Comparison of ENCODE assay signal across 17 mouse cellular contexts in genomic region chr19:53887822-53888221, GRCm38 (mm10). TPM values are rescaled to one million over a fixed set of nuclear protein-coding genes. Genes with fewer than 3 reads are reported as not detected.
DNase-seq lines count a peak whose midpoint lies in the region; ATAC-seq lines count a peak whose summit lies in the region.
"Had no signal": no experiment of that assay in that cellular context is flagged by ENCODE, and none has a peak within 500 bp of the region (broad histone marks: within the 10 kb centered on the region; RNA-seq: fewer than 3 reads in every experiment).

No protein-coding gene starts in this region.

- peak; percentile 75 for ATAC-seq in liver, embryonic 15.5 days (ENCODE audit: insufficient read depth)
- ATAC-seq: forebrain, embryonic 13.5 days; hindbrain, postnatal 0 days; intestine, postnatal 0 days; lung, postnatal 0 days; Patski had no signal

- WGBS in liver, embryonic 15.5 days (ENCODE audit: insufficient replicate concordance) = 12% methylated on average over 3 of the region's 3 CpGs

- H3K4me3 ChIP-seq in liver, embryonic 15.5 days (replicated peaks) = no peak overlapping the region
- H3K4me3 ChIP-seq: embryonic facial prominence, embryonic 10.5 days; forebrain, embryonic 13.5 days had no signal

- no peak overlapping the region for H3K9ac ChIP-seq in liver, embryonic 15.5 days
- H3K9ac ChIP-seq: forebrain, embryonic 13.5 days had no signal

- H3K27ac ChIP-seq in liver, embryonic 15.5 days (replicated peaks) = peak overlapping the region; percentile 75
- H3K27ac ChIP-seq: embryonic facial prominence, embryonic 10.5 days; forebrain, embryonic 13.5 days; hindbrain, postnatal 0 days had no signal

- peaks cover 73% of the 10 kb centered on the region for H3K4me1 ChIP-seq in liver, embryonic 15.5 days (replicated peaks)

- no peaks in the 10 kb centered on the region for H3K27me3 ChIP-seq in liver, embryonic 15.5 days
- H3K27me3 ChIP-seq: forebrain, embryonic 13.5 days had no signal

- 0 out of 2 replicates have a peak overlapping the region, but pooled peaks have one; percentile 11 for H3K4me2 ChIP-seq in liver, embryonic 15.5 days
- H3K4me2 ChIP-seq: forebrain, embryonic 13.5 days had no signal

- DNase-seq in thymus, postnatal 36 days = peak; percentile 18 to 22
- no peak for DNase-seq in thymus, postnatal 10 days (ENCODE audit: low spot score in 2 of 2)
- peak; percentile 64 for DNase-seq in liver
- DNase-seq in kidney, postnatal 10 days = no peak
- DNase-seq in kidney, adult 8-10 months = no peak
- no peak for DNase-seq in cerebellum, adult 9-11 months
- DNase-seq: adrenal gland, adult 8-10 months; cerebellum, postnatal 25 days; gastrocnemius, postnatal 14 days; midbrain, embryonic 14.5 days had no signal

- no peaks in the 10 kb centered on the region for H3K9me3 ChIP-seq in liver, embryonic 15.5 days (replicated peaks)
- H3K9me3 ChIP-seq: embryonic facial prominence, embryonic 10.5 days; forebrain, embryonic 13.5 days had no signal

- H3K36me3 ChIP-seq in liver, embryonic 15.5 days (replicated peaks) = no peaks in the 10 kb centered on the region
- H3K36me3 ChIP-seq: embryonic facial prominence, embryonic 10.5 days had no signal

RNA-seq across cellular contexts. Expression of gene Pdcd4, which starts 4.2 kb away (rescaled TPM):
- 16.0 and 17.8 TPM in 2 replicates for polyA plus RNA-seq in liver, embryonic 15.5 days (2015; fragmentation: Nextera tagmentation; extraction: Ambion mirVana)

RNA-seq across cellular contexts. Expression of gene Shoc2, which starts 56.3 kb away (rescaled TPM):
- 15.3 and 16.0 TPM in 2 replicates for polyA plus RNA-seq in liver, embryonic 15.5 days (2015; fragmentation: Nextera tagmentation; extraction: Ambion mirVana)

RNA-seq across cellular contexts. Expression of gene Bbip1, which starts 56.6 kb away (rescaled TPM):
- 37.4 and 37.6 TPM in 2 replicates for polyA plus RNA-seq in liver, embryonic 15.5 days (2015; fragmentation: Nextera tagmentation; extraction: Ambion mirVana)

Comparison
In these comparisons a context has a peak if more than half of its experiments do, and no peak if none do; other contexts are left out.
1. DNase-seq: peak in thymus, postnatal 36 days (2 of 2) and liver (single experiment); none in thymus, postnatal 10 days (0 of 2), kidney, postnatal 10 days (single experiment), kidney, adult 8-10 months (0 of 2) and cerebellum, adult 9-11 months (single experiment).